Mouse (Mus musculus): Measurements from ENCODE around the gene Lsamp.

DNA sequence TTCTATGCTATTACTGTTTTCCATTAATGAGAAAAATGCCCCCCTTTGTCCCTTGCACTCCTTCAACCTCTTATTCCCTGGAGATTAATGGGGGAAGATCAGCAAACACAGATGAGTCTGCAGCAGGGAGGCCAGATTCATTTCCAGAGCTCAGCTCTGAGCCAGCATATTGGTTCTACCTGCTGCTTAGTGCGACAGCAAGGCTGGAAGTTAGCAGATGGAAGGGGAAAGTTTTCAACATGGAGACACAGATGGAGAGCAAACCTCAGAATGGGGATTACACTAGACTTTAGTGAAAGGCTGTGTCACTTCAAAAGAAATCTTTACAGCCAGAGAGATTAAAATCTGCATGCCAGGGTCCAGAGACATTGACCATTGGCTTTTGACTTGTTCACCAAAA lies 1188.7 kb downstream of the Lsamp start:
- TF ChIP-seq GATA1 (IDR thresholded peaks at IDR 0.05; ENCODE audit: borderline replicate concordance, low read length) (no peak), FLI1 (IDR thresholded peaks at IDR 0.05; ENCODE audit: low read length) (no peak)
